Mouse (Mus musculus) frontal cortex, postnatal 10 days (tissue): Measurements from ENCODE around the gene Tcp10c.
"Not testable (repeated sequence)": the region's sequence is repeated elsewhere in the genome, so short reads cannot be mapped to it uniquely, and the experiment has no call there.

Experiments used
- DNase-seq, 2 experiments: peaks; one replicate each; pipeline ENCODE4 v3.0.0; 2022; ENCODE audit warnings: low spot score in 2 of 2, mixed read lengths in 1 of 2

Tcp10c gene

GRCm38 (mm10) chr17:13391020-13391419 lies 36.6 kb downstream of the Tcp10c start:
- DNase-seq, result not testable (repeated sequence)

- not testable (repeated sequence) for DNase-seq
Observed at GRCm38 (mm10) chr17:13399961-13400360, 45.6 kb downstream of the Tcp10c start.

GRCm38 (mm10) chr17:13402118-13402517 lies 47.7 kb downstream of the Tcp10c start:
- DNase-seq, result not testable (repeated sequence)

- not testable (repeated sequence) for DNase-seq
Observed at GRCm38 (mm10) chr17:13403527-13404131, 49.3 kb downstream of the Tcp10c start.

GRCm38 (mm10) chr17:13406023-13406422 lies 51.7 kb downstream of the Tcp10c start:
- DNase-seq, result not testable (repeated sequence)

- not testable (repeated sequence) for DNase-seq
Observed at GRCm38 (mm10) chr17:13406701-13407100, 52.3 kb downstream of the Tcp10c start.

- not testable (repeated sequence) for DNase-seq
Observed at GRCm38 (mm10) chr17:13407621-13408256, 53.4 kb downstream of the Tcp10c start.

GRCm38 (mm10) chr17:13408257-13408633 lies 53.9 kb downstream of the Tcp10c start:
- not testable (repeated sequence) for DNase-seq

GRCm38 (mm10) chr17:13421022-13421591 lies 66.7 kb downstream of the Tcp10c start:
- DNase-seq, result not testable (repeated sequence)

- DNase-seq, result not testable (repeated sequence)
Observed at GRCm38 (mm10) chr17:13422638-13423037, 68.3 kb downstream of the Tcp10c start.

- DNase-seq, result not testable (repeated sequence)
Observed at GRCm38 (mm10) chr17:13423373-13424024, 69.1 kb downstream of the Tcp10c start.

- DNase-seq, result not testable (repeated sequence)
Observed at GRCm38 (mm10) chr17:13424321-13424720, 69.9 kb downstream of the Tcp10c start.

- DNase-seq, result not testable (repeated sequence)
Observed at GRCm38 (mm10) chr17:13425694-13426093, 71.3 kb downstream of the Tcp10c start.

- DNase-seq, result not testable (repeated sequence)
Observed at GRCm38 (mm10) chr17:13426508-13426907, 72.1 kb downstream of the Tcp10c start.
